Mouse (Mus musculus): ENCODE measurements around the gene Atp6v1g2.

Atp6v1g2 gene

GRCm38 (mm10) chr17:35233114-35233980 is at the start of gene Atp6v1g2:
Atp6v1g2 (plus strand) TSS chr17:35233660.
- DNase-seq (ENCODE audit: low read depth, low spot score), result no peak

GRCm38 (mm10) chr17:35185639-35186611 is 47.5 kb upstream of the Atp6v1g2 start:
- no peak for DNase-seq (ENCODE audit: low read depth, low spot score)

- DNase-seq (ENCODE audit: low read depth, low spot score), result no peak
Measured at GRCm38 (mm10) chr17:35186681-35187080, 46.8 kb upstream of the Atp6v1g2 start.

GRCm38 (mm10) chr17:35187345-35187744 is 46.1 kb upstream of the Atp6v1g2 start:
- DNase-seq (ENCODE audit: low read depth, low spot score), result no peak

GRCm38 (mm10) chr17:35187959-35188610 is 45.4 kb upstream of the Atp6v1g2 start, which contains the start of gene Lst1:
Lst1 (minus strand) TSS chr17:35188439.
- no peak for DNase-seq (ENCODE audit: low read depth, low spot score)

- no peak for DNase-seq (ENCODE audit: low read depth, low spot score)
Measured at GRCm38 (mm10) chr17:35189186-35189585, 44.3 kb upstream of the Atp6v1g2 start.

GRCm38 (mm10) chr17:35190096-35190495 is 43.4 kb upstream of the Atp6v1g2 start:
- no peak for DNase-seq (ENCODE audit: low read depth, low spot score)

GRCm38 (mm10) chr17:35191723-35192122 is 41.7 kb upstream of the Atp6v1g2 start:
- no peak for DNase-seq (ENCODE audit: low read depth, low spot score)

GRCm38 (mm10) chr17:35192924-35193323 is 40.5 kb upstream of the Atp6v1g2 start:
- no peak for DNase-seq (ENCODE audit: low read depth, low spot score)

- no peak for DNase-seq (ENCODE audit: low read depth, low spot score)
Measured at GRCm38 (mm10) chr17:35193881-35194843, 39.3 kb upstream of the Atp6v1g2 start, which contains the start of gene Ltb. Ltb (plus strand) TSS chr17:35194439.

- DNase-seq (ENCODE audit: low read depth, low spot score), result no peak
Measured at GRCm38 (mm10) chr17:35194844-35195630, 38.4 kb upstream of the Atp6v1g2 start.

GRCm38 (mm10) chr17:35195631-35196320 is 37.7 kb upstream of the Atp6v1g2 start:
- peak; percentile 51 for DNase-seq (ENCODE audit: low read depth, low spot score)

GRCm38 (mm10) chr17:35196321-35196641 is 37.2 kb upstream of the Atp6v1g2 start:
- DNase-seq (ENCODE audit: low read depth, low spot score), result no peak

- no peak for DNase-seq (ENCODE audit: low read depth, low spot score)
Measured at GRCm38 (mm10) chr17:35197126-35197525, 36.3 kb upstream of the Atp6v1g2 start.

- DNase-seq (ENCODE audit: low read depth, low spot score), result no peak
Measured at GRCm38 (mm10) chr17:35198029-35198428, 35.4 kb upstream of the Atp6v1g2 start.

- DNase-seq (ENCODE audit: low read depth, low spot score), result no peak
Measured at GRCm38 (mm10) chr17:35198946-35199345, 34.5 kb upstream of the Atp6v1g2 start.

- no peak for DNase-seq (ENCODE audit: low read depth, low spot score)
Measured at GRCm38 (mm10) chr17:35200398-35200797, 33.1 kb upstream of the Atp6v1g2 start.

GRCm38 (mm10) chr17:35201128-35201527 is 32.3 kb upstream of the Atp6v1g2 start:
- DNase-seq (ENCODE audit: low read depth, low spot score), result no peak

GRCm38 (mm10) chr17:35201787-35202186 is 31.7 kb upstream of the Atp6v1g2 start, which contains the start of gene Tnf:
Tnf (minus strand) TSS chr17:35202007.
- no peak for DNase-seq (ENCODE audit: low read depth, low spot score)

Data from retina, postnatal 7 days (tissue).